Mouse (Mus musculus) C2C12 (cell line): ENCODE measurements around the gene Spata13.

Source experiments
- CEBPB ChIP-seq: IDR thresholded peaks from one replicate; pipeline ENCODE4 v1.6.1; 2011; ENCODE audit warnings: low read depth, mild to moderate bottlenecking, control low read depth, moderate library complexity
- CTCF ChIP-seq: IDR thresholded peaks from one replicate; pipeline ENCODE4 v1.5.1; 2011; ENCODE audit not compliant: control insufficient read depth, insufficient read depth, insufficient read length
- FOSL1 ChIP-seq: IDR thresholded peaks from one replicate; pipeline ENCODE4 v1.8.0; 2011; ENCODE audit warnings: mild to moderate bottlenecking, low read length; ENCODE audit not compliant: poor library complexity, insufficient read depth, severe bottlenecking
- MAX ChIP-seq: IDR thresholded peaks from one replicate; pipeline ENCODE4 v1.6.1; 2011; ENCODE audit warnings: mild to moderate bottlenecking, control low read depth
- MYOD1 ChIP-seq: IDR thresholded peaks from one replicate; pipeline ENCODE4 v1.6.1; 2011; ENCODE audit warnings: low read depth; ENCODE audit not compliant: control insufficient read depth, insufficient read length
- USF1 ChIP-seq: IDR thresholded peaks from one replicate; pipeline ENCODE4 v1.6.1; 2011; ENCODE audit warnings: low read depth, mild to moderate bottlenecking, control low read depth, moderate library complexity

GRCm38 (mm10) chr14:60712289-60712830 lies 78.6 kb downstream of the Spata13 start:
- TF ChIP-seq CTCF (no peak), CEBPB (no peak), MYOD1 (no peak), USF1 (no peak), MAX (no peak), FOSL1 (no peak)
